Mouse (Mus musculus): ENCODE results near the gene Stbd1. TPM values are rescaled to one million over a fixed set of nuclear protein-coding genes. Genes with fewer than 3 reads are reported as not detected.

The Stbd1 gene
- total RNA-seq, 4 experiments from 2014 or later = 4.8 to 6.1 (median 5.5) TPM

DNA sequence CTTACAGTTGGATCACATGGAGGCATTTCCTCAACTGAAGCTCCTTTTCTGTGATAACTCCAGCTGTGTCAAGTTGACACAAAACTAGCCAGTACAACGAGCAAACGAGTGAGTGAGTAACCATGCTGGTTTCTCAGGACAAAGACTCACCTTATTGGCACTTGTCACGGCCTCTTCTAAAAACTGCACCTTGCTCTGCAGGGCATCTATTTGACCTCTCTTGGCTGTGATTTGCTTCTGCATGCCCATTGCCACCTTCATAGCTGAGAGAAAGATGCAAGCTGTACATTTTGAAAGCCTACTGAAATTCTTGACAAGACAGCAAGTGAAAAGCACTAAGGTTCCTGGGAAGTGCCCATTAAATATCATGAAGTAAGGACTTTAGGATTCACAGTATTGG is 38.0 kb downstream of the Stbd1 start:
- no peak for DNase-seq

Other genes starting within 250 kb of the Stbd1 start
- 10 to 100 TPM; 23.5 to 36.6 (median 26.6) TPM for gene Nup54, start 167.8 kb upstream of the Stbd1 start, total RNA-seq (2022)
- 10 to 100 TPM; 66.0 to 88.0 (median 76.6) TPM for gene Scarb2, start 96.2 kb upstream of the Stbd1 start, total RNA-seq (2022)
- not detected for gene Fam47e, start 48.0 kb upstream of the Stbd1 start, total RNA-seq (2022)
- gene Ccdc158, start 72.2 kb downstream of the Stbd1 start, total RNA-seq (2022) = under 1 TPM; 0.26 to 0.71 (median 0.55) TPM
- gene Shroom3, start 80.4 kb downstream of the Stbd1 start, total RNA-seq (2022) = 10 to 100 TPM in 3 of 4 experiments, 1 to 10 TPM in 1; 9.0 to 12.4 (median 10.8) TPM

Data from adrenal gland, adult 8-10 months (tissue).